Mouse (Mus musculus) forebrain, embryonic 13.5 days (tissue): ENCODE data around the gene Susd1. TPM values are rescaled to one million over a fixed set of nuclear protein-coding genes. Genes with fewer than 3 reads are reported as not detected.

ENCODE experiments used
- ATAC-seq: fragments of 200-750 bp; cut with Nextera tagmentation; 2 replicates; pipeline ENCODE4 v1.8.0; 2017
- H3K27ac ChIP-seq: fragments of 300-500 bp; sonication (generic); 2 replicates; pipeline ENCODE4 v1.5.1; 2015; ENCODE audit warnings: inconsistent platforms, mild to moderate bottlenecking, moderate library complexity
- H3K27me3 ChIP-seq: fragments of 300-500 bp; sonication (generic); 2 replicates; pipeline ENCODE4 v1.6.1; 2015; ENCODE audit warnings: mild to moderate bottlenecking, inconsistent platforms
- H3K36me3 ChIP-seq: fragments of 300-500 bp; sonication (generic); 2 replicates; pipeline ENCODE4 v1.6.1; 2015; ENCODE audit warnings: mild to moderate bottlenecking, inconsistent platforms; ENCODE audit not compliant: poor library complexity, severe bottlenecking
- H3K4me1 ChIP-seq: fragments of 300-500 bp; sonication (generic); 2 replicates; pipeline ENCODE4 v1.6.1; 2015; ENCODE audit warnings: inconsistent platforms
- H3K4me2 ChIP-seq: fragments of 300-500 bp; sonication (generic); 2 replicates; pipeline ENCODE4 v1.6.1; 2015; ENCODE audit warnings: inconsistent platforms, mild to moderate bottlenecking, moderate library complexity
- H3K4me3 ChIP-seq: fragments of 300-500 bp; sonication (generic); 2 replicates; pipeline ENCODE4 v1.5.1; 2015; ENCODE audit warnings: mild to moderate bottlenecking, inconsistent platforms
- H3K9ac ChIP-seq: fragments of 300-500 bp; sonication (generic); 2 replicates; pipeline ENCODE4 v1.6.1; 2015; ENCODE audit warnings: mild to moderate bottlenecking, inconsistent platforms
- H3K9me3 ChIP-seq: fragments of 300-500 bp; sonication (generic); replicated peaks from 2 replicates; pipeline ENCODE4 v1.6.1; 2016; ENCODE audit warnings: inconsistent platforms
- WGBS: fragments of 180-500 bp; shearing (Covaris S2); methylation state at CpG from one replicate; pipeline ENCODE4 v1.1.7; 2015; 5-methylcytosine and 5-hydroxymethylcytosine counted together
- polyA plus RNA-seq: library from polyadenylated mRNA; unstranded; fragments of >200 nt; fragmentation: Nextera tagmentation; extraction: Ambion mirVana; gene quantifications from 2 replicates; pipeline ENCODE4 v1.2.1, GENCODE M21; 2015

The Susd1 gene
- polyA plus RNA-seq, 1 experiment from 2014 or later, result 0.72 TPM

- WGBS, result 9% methylated on average over 7 of the region's 7 CpGs
- ATAC-seq, result no peak
- H3K27me3 ChIP-seq, result no peaks in the 10 kb centered on the region
- peaks cover 29% of the 10 kb centered on the region for H3K4me1 ChIP-seq
- no peaks in the 10 kb centered on the region for H3K36me3 ChIP-seq
- no peak overlapping the region for H3K9ac ChIP-seq
- H3K4me3 ChIP-seq, result no peak overlapping the region
- no peak overlapping the region for H3K4me2 ChIP-seq
- no peaks in the 10 kb centered on the region for H3K9me3 ChIP-seq
- H3K27ac ChIP-seq, result no peak overlapping the region
These were observed 115.2 kb downstream of the Susd1 start for GRCm38 (mm10) chr4:59323231-59323651.

- WGBS, result 38% methylated on average over 3 of the region's 3 CpGs
- no peaks in the 10 kb centered on the region for H3K9me3 ChIP-seq
- H3K27ac ChIP-seq, result no peak overlapping the region
- no peak overlapping the region for H3K9ac ChIP-seq
- H3K4me2 ChIP-seq, result no peak overlapping the region
- H3K27me3 ChIP-seq, result no peaks in the 10 kb centered on the region
- peaks cover 29% of the 10 kb centered on the region for H3K4me1 ChIP-seq
- ATAC-seq, result no peak
- no peak overlapping the region for H3K4me3 ChIP-seq
- H3K36me3 ChIP-seq, result no peaks in the 10 kb centered on the region
These were observed 115.7 kb downstream of the Susd1 start for GRCm38 (mm10) chr4:59322733-59323132.

- Histone ChIP-seq H3K27me3 (no peaks in the 10 kb centered on the region), H3K27ac (no peak overlapping the region), H3K9me3 (no peaks in the 10 kb centered on the region), H3K36me3 (no peaks in the 10 kb centered on the region), H3K4me2 (no peak overlapping the region), H3K4me1 (peaks cover 29% of the 10 kb centered on the region), H3K4me3 (no peak overlapping the region), H3K9ac (no peak overlapping the region)
- 0 out of 2 replicates have a peak, but pooled peaks have one; percentile 38 for ATAC-seq
- 42% methylated on average over 6 of the region's 6 CpGs for WGBS
These were observed 116.4 kb downstream of the Susd1 start for GRCm38 (mm10) chr4:59322056-59322455.

GRCm38 (mm10) chr4:59321181-59322008 is 117.0 kb downstream of the Susd1 start:
- ATAC-seq, result peak; percentile 53
- Histone ChIP-seq H3K27ac (no peak overlapping the region), H3K4me1 (peaks cover 29% of the 10 kb centered on the region), H3K4me3 (no peak overlapping the region), H3K27me3 (no peaks in the 10 kb centered on the region), H3K36me3 (no peaks in the 10 kb centered on the region), H3K9me3 (no peaks in the 10 kb centered on the region), H3K9ac (no peak overlapping the region), H3K4me2 (no peak overlapping the region)
- WGBS, result 42% methylated on average over 12 of the region's 12 CpGs

- WGBS, result 77% methylated on average over 9 of the region's 9 CpGs
- Histone ChIP-seq H3K36me3 (no peaks in the 10 kb centered on the region), H3K27me3 (no peaks in the 10 kb centered on the region), H3K9me3 (no peaks in the 10 kb centered on the region), H3K4me3 (no peak overlapping the region), H3K4me2 (no peak overlapping the region), H3K4me1 (peaks cover 29% of the 10 kb centered on the region), H3K9ac (no peak overlapping the region), H3K27ac (no peak overlapping the region)
- ATAC-seq, result no peak
These were observed 119.1 kb downstream of the Susd1 start for GRCm38 (mm10) chr4:59319136-59319941.

GRCm38 (mm10) chr4:59318602-59319001 is 119.8 kb downstream of the Susd1 start:
- Histone ChIP-seq H3K4me3 (no peak overlapping the region), H3K27me3 (no peaks in the 10 kb centered on the region), H3K9me3 (no peaks in the 10 kb centered on the region), H3K9ac (no peak overlapping the region), H3K36me3 (no peaks in the 10 kb centered on the region), H3K4me1 (peaks cover 29% of the 10 kb centered on the region), H3K27ac (no peak overlapping the region), H3K4me2 (no peak overlapping the region)
- no peak for ATAC-seq
- 87% methylated on average over 6 of the region's 6 CpGs for WGBS

- no peak for ATAC-seq
- H3K4me3 ChIP-seq, result no peak overlapping the region
- H3K4me2 ChIP-seq, result no peak overlapping the region
- no peaks in the 10 kb centered on the region for H3K27me3 ChIP-seq
- H3K4me1 ChIP-seq, result peaks cover 2% of the 10 kb centered on the region; the same call in 1 of the 2 replicates
- H3K27ac ChIP-seq, result no peak overlapping the region
- no peak overlapping the region for H3K9ac ChIP-seq
- 81% methylated on average over 15 of the region's 15 CpGs for WGBS
- H3K9me3 ChIP-seq, result no peaks in the 10 kb centered on the region
- H3K36me3 ChIP-seq, result no peaks in the 10 kb centered on the region
These were observed 122.7 kb downstream of the Susd1 start for GRCm38 (mm10) chr4:59315553-59316405.

- Histone ChIP-seq H3K27ac (no peak overlapping the region), H3K4me2 (no peak overlapping the region), H3K27me3 (no peaks in the 10 kb centered on the region), H3K36me3 (no peaks in the 10 kb centered on the region), H3K4me1 (no peaks in the 10 kb centered on the region), H3K9me3 (no peaks in the 10 kb centered on the region), H3K9ac (no peak overlapping the region), H3K4me3 (no peak overlapping the region)
- ATAC-seq, result no peak
- 79% methylated on average over 3 of the region's 3 CpGs for WGBS
These were observed 123.4 kb downstream of the Susd1 start for GRCm38 (mm10) chr4:59314939-59315552.

- 51% methylated on average over 7 of the region's 7 CpGs for WGBS
- H3K4me3 ChIP-seq, result no peak overlapping the region
- H3K4me1 ChIP-seq, result no peaks in the 10 kb centered on the region
- H3K27ac ChIP-seq, result no peak overlapping the region
- no peak overlapping the region for H3K4me2 ChIP-seq
- ATAC-seq, result no peak
- H3K36me3 ChIP-seq, result no peaks in the 10 kb centered on the region
- no peaks in the 10 kb centered on the region for H3K9me3 ChIP-seq
- H3K27me3 ChIP-seq, result no peaks in the 10 kb centered on the region
- no peak overlapping the region for H3K9ac ChIP-seq
These were observed 125.5 kb downstream of the Susd1 start for GRCm38 (mm10) chr4:59312945-59313344.

- Histone ChIP-seq H3K9me3 (no peaks in the 10 kb centered on the region), H3K4me1 (no peaks in the 10 kb centered on the region), H3K4me3 (no peak overlapping the region), H3K27me3 (no peaks in the 10 kb centered on the region), H3K9ac (no peak overlapping the region), H3K4me2 (no peak overlapping the region), H3K27ac (no peak overlapping the region), H3K36me3 (no peaks in the 10 kb centered on the region)
- WGBS, result 84% methylated on average over 9 of the region's 9 CpGs
- no peak for ATAC-seq
These were observed 127.8 kb downstream of the Susd1 start for GRCm38 (mm10) chr4:59310590-59310989.

GRCm38 (mm10) chr4:59307841-59308589 is 130.4 kb downstream of the Susd1 start:
- Histone ChIP-seq H3K27me3 (no peaks in the 10 kb centered on the region), H3K4me3 (no peak overlapping the region)
- 86% methylated on average over 10 of the region's 10 CpGs for WGBS

More at GRCm38 (mm10) chr4:59307841-59308589, 130.4 kb downstream of the Susd1 start:
- no peak for ATAC-seq
- Histone ChIP-seq H3K9ac (no peak overlapping the region), H3K4me2 (no peak overlapping the region), H3K4me1 (no peaks in the 10 kb centered on the region), H3K9me3 (no peaks in the 10 kb centered on the region), H3K27ac (no peak overlapping the region), H3K36me3 (no peaks in the 10 kb centered on the region)
